Mouse (Mus musculus): ENCODE results near the gene Slc7a5. TPM values are rescaled to one million over a fixed set of nuclear protein-coding genes. Genes with fewer than 3 reads are reported as not detected.

Gene Slc7a5
- total and polyA plus RNA-seq, 3 experiments = 110 to 291 (median 207) TPM

DNA sequence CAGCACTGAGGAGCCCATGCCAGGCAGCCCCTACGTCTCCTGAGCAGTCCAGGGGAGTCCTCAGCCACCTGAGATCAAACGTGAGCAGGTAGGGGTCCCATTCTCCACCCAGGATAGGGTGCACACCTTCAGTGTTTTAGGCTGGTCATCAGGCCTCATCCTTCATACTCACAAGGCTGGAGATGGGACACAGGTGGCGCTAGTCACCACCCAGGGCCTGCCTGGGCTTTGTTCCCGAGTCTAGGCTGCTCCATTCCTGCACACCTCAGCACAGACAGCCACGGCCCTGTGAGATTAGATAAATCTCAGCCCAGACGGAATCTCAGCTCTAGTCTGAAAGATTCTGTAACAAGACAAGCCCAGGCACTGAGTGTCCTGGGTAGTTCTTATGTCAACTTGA is 3.5 kb downstream of the Slc7a5 start:
- Histone ChIP-seq H3K4me3 (replicated peaks in 1 of 3; ENCODE audit: low read depth in 2 of 3, low read length in 2 of 3, poor library complexity in 1 of 3) (peak overlapping the region; percentile 79 to 100 (median 98)), H3K4me1 (ENCODE audit: control insufficient read depth in 1 of 2, insufficient read depth in 2 of 2) (peaks cover 13 to 42% of the 10 kb centered on the region in 2 experiments), H3K4me2 (ENCODE audit: insufficient read depth, low read depth, poor library complexity, severe bottlenecking) (peak overlapping the region; percentile 68), H3K27me3 (replicated peaks) (no peaks in the 10 kb centered on the region), H3K27ac (ENCODE audit: insufficient read depth, low read depth) (peak overlapping the region; percentile 9; the same call in 1 of the 2 replicates), H3K9me3 (replicated peaks; ENCODE audit: low read length) (no peaks in the 10 kb centered on the region), H3K9ac (ENCODE audit: insufficient read depth, low read depth) (peak overlapping the region; percentile 89), H3K36me3 (replicated peaks in 1 of 2; ENCODE audit: control insufficient read depth in 1 of 2, insufficient read depth in 1 of 2, low read length in 1 of 2) (peaks cover 52 to 72% of the 10 kb centered on the region in 2 experiments), H3K79me2 (replicated peaks; ENCODE audit: control insufficient read depth, extremely low read depth, insufficient read depth, poor library complexity, severe bottlenecking) (peaks cover 97% of the 10 kb centered on the region)
- in situ Hi-C loops (cut with MboI; ENCODE audit: low pct_ligation_motif_present, low pct_unique_long_range_greater_than_20kb, low sequenced_read_pairs) = no loop called here
- dilution Hi-C loops (cut with MboI; ENCODE audit: extremely low pct_ligation_motif_present, extremely low pct_unique_long_range_greater_than_20kb, low sequenced_read_pairs) = no loop called here
- DNase-seq (ENCODE audit: extremely low read depth) = no peak
- TF ChIP-seq CHD1 (IDR thresholded peaks at IDR 0.05; ENCODE audit: low read depth, low read length) = 0 out of 2 replicates have a peak, but pooled peaks have one; percentile 68
- peak; percentile 21; the same call in 1 of the 2 replicates for TF ChIP-seq SMC3 (IDR thresholded peaks at IDR 0.05; ENCODE audit: low read depth, low read length)
- no peak for TF ChIP-seq NELFE (IDR thresholded peaks at IDR 0.05; ENCODE audit: low read depth, low read length)
- peak; percentile 66 for TF ChIP-seq MXI1 (IDR thresholded peaks at IDR 0.05; ENCODE audit: low read depth, low read length)
- peak in 1 of 2 experiments; percentile 57; a peak in 2 of 4 replicates for TF ChIP-seq CTCF (conservative IDR thresholded peaks at IDR 0.05 in 1 of 2, IDR thresholded peaks at IDR 0.05 in 1 of 2; ENCODE audit: low read depth in 2 of 2, low read length in 2 of 2)
- TF ChIP-seq MYC (IDR thresholded peaks at IDR 0.05; ENCODE audit: low read depth, low read length) = no peak
- peak; percentile 3 for TF ChIP-seq RAD21 (IDR thresholded peaks at IDR 0.05; ENCODE audit: low read depth, low read length)

DNA sequence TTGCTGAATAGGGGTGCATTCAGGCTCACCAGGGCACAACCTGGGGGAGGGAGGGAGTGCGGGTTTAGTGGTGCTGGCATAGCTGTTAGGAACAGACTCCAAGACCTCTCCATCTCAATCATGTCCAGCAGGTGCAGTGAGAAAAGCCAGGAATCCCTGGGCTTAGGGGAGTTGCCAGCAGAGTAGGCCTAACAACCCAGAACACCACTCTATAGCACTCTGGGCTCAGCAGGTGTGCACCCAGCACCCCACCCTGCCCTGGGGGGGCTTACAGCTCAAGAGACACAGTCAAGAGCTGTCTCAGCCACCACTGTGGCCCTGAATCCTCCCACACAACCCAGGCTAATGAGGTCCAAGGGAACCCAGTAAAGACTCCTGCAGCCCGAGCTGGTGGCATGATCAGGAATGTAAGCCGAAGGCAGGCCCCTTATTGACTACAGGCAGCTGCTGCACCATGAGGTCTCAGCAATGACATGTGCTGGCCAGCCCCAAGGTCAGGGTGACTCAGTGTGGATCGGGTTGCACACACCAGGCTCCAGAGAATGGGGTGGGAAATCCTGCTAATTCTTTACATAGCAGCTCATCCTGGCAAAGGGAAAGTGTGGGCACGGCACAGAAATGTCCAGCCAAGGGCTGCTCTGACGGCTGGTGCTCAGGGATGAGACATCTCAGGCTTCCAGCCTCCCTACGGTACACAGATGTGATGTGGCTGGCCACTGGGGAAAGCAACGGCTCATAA is 5.8 kb downstream of the Slc7a5 start:
- peak overlapping the region; percentile 89 for H3K9ac ChIP-seq (ENCODE audit: insufficient read depth, low read depth)

More for the DNA sequence above, 5.8 kb downstream of the Slc7a5 start:
- Histone ChIP-seq H3K4me2 (ENCODE audit: insufficient read depth, low read depth, poor library complexity, severe bottlenecking) (peak overlapping the region; percentile 68), H3K79me2 (replicated peaks; ENCODE audit: control insufficient read depth, extremely low read depth, insufficient read depth, poor library complexity, severe bottlenecking) (peaks cover 93% of the 10 kb centered on the region), H3K27ac (ENCODE audit: insufficient read depth, low read depth) (peak overlapping the region; percentile 29; the same call in 1 of the 2 replicates), H3K4me1 (ENCODE audit: control insufficient read depth in 1 of 2, insufficient read depth in 2 of 2) (peaks cover 22 to 52% of the 10 kb centered on the region in 2 experiments), H3K4me3 (replicated peaks in 1 of 3; ENCODE audit: low read depth in 2 of 3, low read length in 2 of 3, poor library complexity in 1 of 3) (peak overlapping the region; percentile 19 to 98 (median 53)), H3K9me3 (replicated peaks; ENCODE audit: low read length) (no peaks in the 10 kb centered on the region), H3K36me3 (replicated peaks in 1 of 2; ENCODE audit: control insufficient read depth in 1 of 2, insufficient read depth in 1 of 2, low read length in 1 of 2) (peaks cover 64 to 86% of the 10 kb centered on the region in 2 experiments), H3K27me3 (replicated peaks) (no peaks in the 10 kb centered on the region)
- TF ChIP-seq MYC (IDR thresholded peaks at IDR 0.05; ENCODE audit: low read depth, low read length) = no peak
- TF ChIP-seq MEF2A (IDR thresholded peaks at IDR 0.05; ENCODE audit: borderline replicate concordance, low read depth, low read length) = no peak
- peak; percentile 61 for TF ChIP-seq MXI1 (IDR thresholded peaks at IDR 0.05; ENCODE audit: low read depth, low read length)
- peak; percentile 55; the same call in 1 of the 2 replicates for TF ChIP-seq UBTF (IDR thresholded peaks at IDR 0.05; ENCODE audit: low read depth, low read length)
- no peak for TF ChIP-seq ELF1 (IDR thresholded peaks at IDR 0.05; ENCODE audit: low read depth, low read length)
- no peak for TF ChIP-seq NRF1 (IDR thresholded peaks at IDR 0.05; ENCODE audit: low read depth, low read length)
- 0 out of 2 replicates have a peak, but pooled peaks have one; percentile 19 for TF ChIP-seq ZMIZ1 (IDR thresholded peaks at IDR 0.05; ENCODE audit: low read depth, low read length)
- TF ChIP-seq RCOR1 (conservative IDR thresholded peaks at IDR 0.05; ENCODE audit: low read depth, low read length) = no peak
- TF ChIP-seq NELFE (IDR thresholded peaks at IDR 0.05; ENCODE audit: low read depth, low read length) = no peak
- no peak for TF ChIP-seq MAZ (IDR thresholded peaks at IDR 0.05; ENCODE audit: low read depth, low read length)
- no peak for TF ChIP-seq JUN (IDR thresholded peaks at IDR 0.05; ENCODE audit: insufficient read depth, low read depth, low read length)
- TF ChIP-seq KAT2A (IDR thresholded peaks at IDR 0.05; ENCODE audit: insufficient replicate concordance, low read length) = no peak
- dilution Hi-C loops (cut with MboI; ENCODE audit: extremely low pct_ligation_motif_present, extremely low pct_unique_long_range_greater_than_20kb, low sequenced_read_pairs) = no loop called here
- no peak for DNase-seq (ENCODE audit: extremely low read depth)
- in situ Hi-C loops (cut with MboI; ENCODE audit: low pct_ligation_motif_present, low pct_unique_long_range_greater_than_20kb, low sequenced_read_pairs) = no loop called here

Data from CH12.LX (cell line).